Mouse (Mus musculus) limb, embryonic 13.5 days (tissue): Measurements from ENCODE around the gene Slc25a23. TPM values are rescaled to one million over a fixed set of nuclear protein-coding genes. Genes with fewer than 3 reads are reported as not detected.

Source experiments
- ATAC-seq: fragments of 200-750 bp; cut with Nextera tagmentation; 2 replicates; pipeline ENCODE4 v1.8.0; 2017; ENCODE audit warnings: low read depth, moderate number of reproducible peaks, moderate TSS enrichment; ENCODE audit not compliant: low FRiP score
- H3K27ac ChIP-seq: fragments of 300-500 bp; sonication (generic); 2 replicates; pipeline ENCODE4 v1.5.1; 2015; ENCODE audit warnings: inconsistent platforms, mild to moderate bottlenecking, moderate library complexity
- H3K27me3 ChIP-seq: fragments of 300-500 bp; sonication (generic); 2 replicates; pipeline ENCODE4 v1.6.1; 2015; ENCODE audit warnings: mild to moderate bottlenecking, inconsistent platforms
- H3K36me3 ChIP-seq: fragments of 300-500 bp; sonication (generic); 2 replicates; pipeline ENCODE4 v1.6.1; 2015; ENCODE audit warnings: inconsistent platforms, mild to moderate bottlenecking, moderate library complexity
- H3K4me1 ChIP-seq: fragments of 300-500 bp; sonication (generic); 2 replicates; pipeline ENCODE4 v1.6.1; 2015; ENCODE audit warnings: inconsistent platforms
- H3K4me2 ChIP-seq: fragments of 300-500 bp; sonication (generic); replicated peaks from 2 replicates; pipeline ENCODE4 v1.6.1; 2015; ENCODE audit warnings: inconsistent platforms, mild to moderate bottlenecking, moderate library complexity
- H3K4me3 ChIP-seq: fragments of 300-500 bp; sonication (generic); 2 replicates; pipeline ENCODE4 v1.5.1; 2015; ENCODE audit warnings: moderate library complexity, mild to moderate bottlenecking, inconsistent platforms
- H3K9ac ChIP-seq: fragments of 300-500 bp; sonication (generic); 2 replicates; pipeline ENCODE4 v1.6.1; 2015; ENCODE audit warnings: mild to moderate bottlenecking, inconsistent platforms
- H3K9me3 ChIP-seq: fragments of 300-500 bp; sonication (generic); 2 replicates; pipeline ENCODE4 v1.6.1; 2016; ENCODE audit warnings: inconsistent platforms
- WGBS: fragments of 180-500 bp; shearing (Covaris S2); methylation state at CpG from one replicate; pipeline ENCODE4 v1.1.7; 2015; 5-methylcytosine and 5-hydroxymethylcytosine counted together
- polyA plus RNA-seq: library from polyadenylated mRNA; unstranded; fragments of >200 nt; fragmentation: Nextera tagmentation; extraction: Ambion mirVana; gene quantifications from 2 replicates; pipeline ENCODE4 v1.2.1, GENCODE M21; 2015

The Slc25a23 gene
- polyA plus RNA-seq, 1 experiment from 2014 or later, result 6.5 TPM

DNA sequence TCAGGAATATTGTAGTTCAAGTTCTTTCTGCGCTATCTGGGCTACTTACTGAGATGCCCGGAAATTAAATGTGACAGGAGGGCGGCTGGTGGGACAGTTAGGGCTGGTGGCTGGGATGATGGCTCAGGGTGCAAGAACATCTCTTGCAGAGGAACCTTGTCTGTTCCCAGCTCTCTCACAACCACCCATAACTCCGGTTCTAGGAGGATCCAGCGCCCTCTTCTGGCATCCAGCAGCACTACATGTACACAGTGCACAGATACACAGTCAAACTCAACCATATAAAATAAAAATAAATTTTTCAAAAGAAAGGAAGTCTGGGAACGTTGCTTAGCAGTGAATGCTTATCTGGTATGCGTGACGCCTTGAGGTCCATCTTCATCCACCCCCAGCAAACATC, 20.7 kb downstream of the Slc25a23 start:
- H3K9me3 ChIP-seq, result peaks cover 5% of the 10 kb centered on the region; the same call in 1 of the 2 replicates
- ATAC-seq, result no peak
- 36% methylated on average over 8 of the region's 8 CpGs for whole genome bisulfite sequencing

DNA sequence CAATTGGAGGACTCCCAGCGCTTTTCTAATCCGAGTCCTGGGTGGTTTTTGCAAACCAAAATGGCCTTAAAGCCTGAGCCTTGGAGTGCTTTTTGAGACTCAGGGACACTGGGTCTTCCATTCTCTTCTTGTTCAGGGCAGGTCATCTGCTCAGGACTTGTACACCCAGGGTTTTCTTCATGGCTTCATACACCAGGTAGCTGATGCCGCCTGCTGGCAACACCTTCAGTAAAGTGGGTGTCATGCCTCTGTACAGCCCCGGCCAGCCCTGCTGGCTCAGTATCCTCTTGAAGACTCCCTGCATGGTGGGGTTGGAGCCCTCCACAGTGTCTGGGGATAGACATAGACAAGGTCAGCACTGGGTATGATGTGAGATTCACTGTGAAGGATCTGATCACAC, 26.8 kb downstream of the Slc25a23 start:
- H3K27me3 ChIP-seq, result peaks cover 10% of the 10 kb centered on the region
- no peaks in the 10 kb centered on the region for H3K9me3 ChIP-seq
- H3K4me1 ChIP-seq, result peaks cover 21% of the 10 kb centered on the region
- H3K4me3 ChIP-seq, result peak overlapping the region; percentile 47
- H3K27ac ChIP-seq, result no peak overlapping the region
- peaks cover 13% of the 10 kb centered on the region for H3K36me3 ChIP-seq
- 86% methylated on average over 4 of the region's 4 CpGs for WGBS
- peak overlapping the region; percentile 70; the same call in 1 of the 2 replicates for H3K4me2 ChIP-seq
- H3K9ac ChIP-seq, result no peak overlapping the region
- no peak for ATAC-seq

More for the DNA sequence above, 20.7 kb downstream of the Slc25a23 start:
- no peak overlapping the region for H3K4me3 ChIP-seq
- H3K27ac ChIP-seq, result no peak overlapping the region
- H3K36me3 ChIP-seq, result no peaks in the 10 kb centered on the region
- H3K4me1 ChIP-seq, result no peaks in the 10 kb centered on the region
- peaks cover 27% of the 10 kb centered on the region for H3K27me3 ChIP-seq
- H3K9ac ChIP-seq, result no peak overlapping the region
- H3K4me2 ChIP-seq, result no peak overlapping the region

DNA sequence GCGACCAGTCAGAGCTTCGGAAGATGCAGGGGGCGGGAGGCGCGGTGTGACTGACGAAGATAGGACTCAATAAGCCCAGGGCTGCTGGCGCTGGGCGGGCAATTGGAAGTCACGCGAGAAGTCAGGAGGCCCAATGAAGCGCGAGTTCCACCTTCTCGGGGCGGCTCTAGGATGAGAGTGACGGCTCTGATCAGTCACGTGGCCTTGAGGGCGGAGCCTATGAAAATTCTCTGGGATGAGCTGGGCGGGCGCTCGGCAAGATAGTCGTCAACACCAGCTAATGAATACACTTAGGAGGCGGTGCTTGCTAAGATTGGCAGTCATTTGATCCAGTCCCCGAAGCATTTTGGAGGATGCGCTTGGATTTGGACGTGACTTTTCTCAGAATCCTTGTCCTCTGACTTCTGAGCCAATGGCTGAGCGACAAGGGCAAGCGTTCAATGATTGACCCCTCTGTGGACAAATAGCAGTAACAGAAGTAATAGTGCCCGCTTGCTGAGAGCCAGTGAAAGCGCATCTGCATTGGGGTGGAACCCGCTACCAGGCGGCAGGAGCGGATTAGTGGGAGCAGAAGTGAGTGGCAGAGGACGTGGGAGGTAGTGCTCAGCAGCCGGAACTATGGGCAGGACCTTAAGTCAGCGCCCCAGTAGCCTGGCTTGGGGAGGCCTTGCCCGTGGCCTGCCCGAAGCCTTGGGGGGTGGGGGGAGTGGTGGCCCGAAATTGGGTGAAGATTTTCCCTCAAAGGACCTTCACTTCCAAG, 27.8 kb downstream of the Slc25a23 start:
- Histone ChIP-seq H3K9ac (peak overlapping the region; percentile 65), H3K27ac (peak overlapping the region; percentile 85)
- WGBS, result under 1% methylated on average over 38 of the region's 38 CpGs

DNA sequence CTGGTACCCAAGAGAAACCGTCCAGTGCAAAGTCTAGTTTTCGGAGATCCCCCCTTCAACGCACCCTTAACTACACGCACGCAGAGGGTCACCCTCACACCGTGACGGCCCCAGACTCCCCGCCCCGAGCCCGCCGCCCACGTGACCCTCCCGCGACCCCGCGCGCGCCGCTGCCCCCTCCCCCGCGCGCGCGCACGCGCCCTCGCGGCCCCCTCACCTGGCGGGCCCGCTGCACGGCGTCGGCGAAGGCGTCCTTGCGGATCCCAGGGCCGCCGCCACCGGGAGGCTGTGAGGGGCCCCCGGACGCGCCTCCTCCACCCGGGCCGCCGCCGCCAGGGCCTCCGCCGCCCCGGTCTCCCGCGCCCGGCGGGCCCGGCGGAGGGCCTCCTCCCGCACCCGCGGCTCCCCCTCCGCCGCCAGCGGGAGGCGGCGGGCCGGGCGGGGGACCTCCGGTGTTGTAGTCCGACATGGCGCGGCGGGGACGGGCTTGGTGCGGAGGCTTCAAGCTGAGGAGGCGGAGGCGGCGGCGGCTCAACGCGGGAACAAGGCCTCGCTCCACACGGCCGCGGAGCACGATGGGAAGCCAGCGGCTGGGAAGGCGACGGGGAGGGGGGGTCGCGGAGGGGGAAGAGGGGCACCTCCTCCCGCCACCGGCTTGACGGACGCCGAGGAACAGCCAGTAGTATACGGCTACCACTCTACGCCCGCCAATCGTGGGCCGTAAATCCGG, 28.6 kb downstream of the Slc25a23 start, which contains the start of gene Khsrp:
Gene Khsrp (minus strand): TSS at position 592 of the 730 bp plus-strand sequence.
- Histone ChIP-seq H3K4me3 (peak within 1 kb of the TSS; percentile 91), H3K9me3 (no peaks in the 10 kb centered on the region), H3K9ac (peak within 1 kb of the TSS; percentile 99), H3K27ac (peak within 1 kb of the TSS; percentile 91), H3K4me1 (peaks cover 21% of the 10 kb centered on the region), H3K27me3 (no peaks in the 10 kb centered on the region), H3K36me3 (peaks cover 30% of the 10 kb centered on the region), H3K4me2 (peak within 1 kb of the TSS; percentile 87)
- no peak for ATAC-seq
- WGBS, result under 1% methylated on average over 79 of the region's 99 CpGs

More for the DNA sequence above, 27.8 kb downstream of the Slc25a23 start:
- peaks cover 23% of the 10 kb centered on the region for H3K36me3 ChIP-seq
- 0 out of 2 replicates have a peak, but pooled peaks cover under 1% of the 10 kb centered on the region for H3K27me3 ChIP-seq
- H3K4me1 ChIP-seq, result peaks cover 21% of the 10 kb centered on the region
- peak overlapping the region; percentile 91 for H3K4me3 ChIP-seq
- peak; percentile 98 for ATAC-seq
- no peaks in the 10 kb centered on the region for H3K9me3 ChIP-seq
- peak overlapping the region; percentile 70 for H3K4me2 ChIP-seq

DNA sequence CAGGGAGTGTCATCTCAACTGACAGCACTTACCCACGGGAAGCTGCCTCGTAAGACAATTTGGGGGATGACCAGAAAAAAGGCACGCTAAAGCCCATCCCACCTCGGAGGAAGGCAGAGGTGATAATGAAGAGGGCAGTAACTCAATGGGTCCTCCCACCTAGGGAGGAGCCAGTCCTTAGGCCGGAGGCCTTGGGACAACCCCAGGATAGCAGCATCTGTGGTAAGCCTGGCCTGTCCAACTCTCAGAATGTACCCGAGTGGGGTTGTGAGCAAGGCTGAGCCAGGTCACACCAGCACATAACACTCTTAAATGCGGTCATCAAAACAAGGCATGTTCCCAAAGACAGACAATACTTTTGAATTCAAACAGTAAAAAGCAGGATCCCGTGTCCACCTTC, 30.0 kb downstream of the Slc25a23 start:
- no peaks in the 10 kb centered on the region for H3K9me3 ChIP-seq
- no peak overlapping the region for H3K27ac ChIP-seq
- WGBS, result 38% methylated on average over 8 of the region's 8 CpGs
- H3K9ac ChIP-seq, result peak overlapping the region; percentile 99
- no peaks in the 10 kb centered on the region for H3K27me3 ChIP-seq
- peak overlapping the region; percentile 91 for H3K4me3 ChIP-seq
- H3K4me2 ChIP-seq, result peak overlapping the region; percentile 87
- H3K4me1 ChIP-seq, result peaks cover 21% of the 10 kb centered on the region
- no peak for ATAC-seq
- H3K36me3 ChIP-seq, result peaks cover 44% of the 10 kb centered on the region

DNA sequence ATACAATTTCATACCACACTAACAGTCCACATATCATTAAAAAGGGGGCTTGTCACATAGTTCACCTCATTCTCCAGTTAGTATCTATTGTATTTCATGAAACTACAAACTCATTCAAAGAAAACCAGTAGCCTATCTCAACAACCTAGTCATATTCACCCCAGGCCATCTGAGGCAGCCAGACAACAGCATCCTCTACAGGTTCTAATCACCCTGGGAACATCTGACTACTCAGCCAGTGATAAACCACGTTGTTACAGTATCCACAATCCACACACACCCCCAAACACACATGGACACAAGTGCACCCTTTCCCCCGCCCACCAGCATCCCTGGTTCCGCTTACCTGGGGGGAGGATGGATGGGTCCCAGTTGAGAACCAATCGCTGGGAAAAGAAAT, 32.2 kb downstream of the Slc25a23 start:
- no peaks in the 10 kb centered on the region for H3K27me3 ChIP-seq
- H3K4me2 ChIP-seq, result no peak overlapping the region
- peaks cover 19% of the 10 kb centered on the region for H3K4me1 ChIP-seq
- H3K27ac ChIP-seq, result no peak overlapping the region
- H3K4me3 ChIP-seq, result no peak overlapping the region
- 90% methylated on average over 4 of the region's 4 CpGs for whole genome bisulfite sequencing
- no peak overlapping the region for H3K9ac ChIP-seq
- no peaks in the 10 kb centered on the region for H3K9me3 ChIP-seq
- H3K36me3 ChIP-seq, result peaks cover 66% of the 10 kb centered on the region
- ATAC-seq, result no peak

- Histone ChIP-seq H3K4me2 (no peak overlapping the region), H3K4me1 (no peaks in the 10 kb centered on the region), H3K27me3 (no peaks in the 10 kb centered on the region), H3K27ac (no peak overlapping the region), H3K9ac (no peak overlapping the region), H3K4me3 (no peak overlapping the region), H3K9me3 (no peaks in the 10 kb centered on the region; the same call in 1 of the 2 replicates), H3K36me3 (peaks cover 68% of the 10 kb centered on the region)
- no peak for ATAC-seq
- WGBS, result 89% methylated on average over 5 of the region's 5 CpGs
Observed at GRCm38 (mm10) chr17:57020960-57021359, 38.7 kb downstream of the Slc25a23 start.

GRCm38 (mm10) chr17:57019693-57020092, 40.0 kb downstream of the Slc25a23 start:
- ATAC-seq, result no peak
- H3K36me3 ChIP-seq, result peaks cover 55% of the 10 kb centered on the region

GRCm38 (mm10) chr17:57012245-57012795, 47.3 kb downstream of the Slc25a23 start:
- WGBS, result 71% methylated on average over 13 of the region's 13 CpGs
- Histone ChIP-seq H3K4me2 (peak overlapping the region; percentile 93), H3K9me3 (no peaks in the 10 kb centered on the region), H3K4me3 (peak overlapping the region; percentile 78), H3K36me3 (peaks cover 20% of the 10 kb centered on the region), H3K27me3 (no peaks in the 10 kb centered on the region), H3K27ac (peak overlapping the region; percentile 94), H3K9ac (peak overlapping the region; percentile 81; the same call in 1 of the 2 replicates), H3K4me1 (peaks cover 19% of the 10 kb centered on the region)
- no peak for ATAC-seq

More at GRCm38 (mm10) chr17:57019693-57020092, 40.0 kb downstream of the Slc25a23 start:
- no peaks in the 10 kb centered on the region for H3K4me1 ChIP-seq
- WGBS, result 90% methylated on average over 2 of the region's 2 CpGs
- H3K27me3 ChIP-seq, result no peaks in the 10 kb centered on the region
- no peak overlapping the region for H3K9ac ChIP-seq
- H3K27ac ChIP-seq, result no peak overlapping the region
- H3K4me2 ChIP-seq, result no peak overlapping the region
- H3K9me3 ChIP-seq, result no peaks in the 10 kb centered on the region; the same call in 1 of the 2 replicates
- H3K4me3 ChIP-seq, result no peak overlapping the region

- H3K27ac ChIP-seq, result peak within 1 kb of the TSS; percentile 94
- H3K4me3 ChIP-seq, result peak within 1 kb of the TSS; percentile 78
- H3K4me1 ChIP-seq, result peaks cover 19% of the 10 kb centered on the region
- no peaks in the 10 kb centered on the region for H3K9me3 ChIP-seq
- peak within 1 kb of the TSS; percentile 93 for H3K4me2 ChIP-seq
- WGBS, result under 1% methylated on average over 51 of the region's 51 CpGs
- H3K9ac ChIP-seq, result peak within 1 kb of the TSS; percentile 81
- H3K27me3 ChIP-seq, result no peaks in the 10 kb centered on the region
- ATAC-seq, result peak; percentile 96
- peaks cover 28% of the 10 kb centered on the region for H3K36me3 ChIP-seq
Observed at GRCm38 (mm10) chr17:57011236-57012141, 48.2 kb downstream of the Slc25a23 start, which contains the start of the genes Gtf2f1 and Gm17949. Gtf2f1 (minus strand) TSS chr17:57011288. Gm17949 (plus strand) TSS chr17:57011469.

DNA sequence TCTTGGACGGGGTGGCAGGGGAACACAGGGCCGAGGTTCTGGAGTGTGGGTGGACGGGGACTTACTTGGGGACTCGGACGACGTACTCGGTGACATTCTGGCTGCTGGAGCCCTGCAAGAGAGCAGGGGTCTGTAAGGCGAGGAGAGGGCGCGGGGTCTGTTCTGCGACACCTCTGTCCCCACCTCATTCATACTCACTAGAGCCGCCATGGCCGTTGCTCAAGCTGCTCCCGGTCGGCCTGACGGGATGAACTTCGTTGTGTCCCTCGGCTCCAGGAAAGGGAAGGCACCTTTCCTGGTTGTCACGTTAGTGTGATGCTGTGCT, 48.8 kb downstream of the Slc25a23 start:
- peaks cover 34% of the 10 kb centered on the region for H3K36me3 ChIP-seq
- peak; percentile 41 for ATAC-seq
- WGBS, result under 1% methylated on average over 19 of the region's 19 CpGs
- peak overlapping the region; percentile 93 for H3K4me2 ChIP-seq
- H3K27me3 ChIP-seq, result no peaks in the 10 kb centered on the region
- peaks cover 19% of the 10 kb centered on the region for H3K4me1 ChIP-seq
- H3K9me3 ChIP-seq, result no peaks in the 10 kb centered on the region
- peak overlapping the region; percentile 79 for H3K9ac ChIP-seq
- peak overlapping the region; percentile 52; the same call in 1 of the 2 replicates for H3K27ac ChIP-seq
- H3K4me3 ChIP-seq, result peak overlapping the region; percentile 78
